Mouse (Mus musculus): Measurements from ENCODE around the gene Vmn1r176.
"Not testable (repeated sequence)": the region's sequence is repeated elsewhere in the genome, so short reads cannot be mapped to it uniquely, and the experiment has no call there.

Gene Vmn1r176

DNA sequence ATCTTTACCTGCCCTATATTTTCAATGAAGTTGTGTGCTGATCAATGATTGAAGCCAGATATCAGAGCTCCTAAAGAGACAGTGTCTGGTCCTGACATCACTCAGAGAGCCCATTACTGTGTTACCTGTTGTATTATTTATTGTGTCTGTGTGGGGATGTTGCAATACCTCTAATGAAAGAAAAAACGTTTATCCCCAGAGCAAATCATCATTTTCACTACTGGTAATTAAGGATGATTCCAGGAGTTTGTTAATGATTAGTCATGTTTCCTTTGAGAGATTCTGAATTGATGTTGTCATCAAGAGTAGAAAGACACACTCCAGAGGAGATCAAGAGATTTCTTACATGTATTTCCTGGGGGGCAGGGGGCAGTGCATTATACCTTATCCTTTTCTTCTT, at the start of gene Vmn1r176:
TSS of gene Vmn1r176 (minus strand) at position 101 of the 400 bp plus-strand sequence.
- not testable (repeated sequence) for DNase-seq (ENCODE audit: extremely low spot score, low read depth, low spot score)

DNA sequence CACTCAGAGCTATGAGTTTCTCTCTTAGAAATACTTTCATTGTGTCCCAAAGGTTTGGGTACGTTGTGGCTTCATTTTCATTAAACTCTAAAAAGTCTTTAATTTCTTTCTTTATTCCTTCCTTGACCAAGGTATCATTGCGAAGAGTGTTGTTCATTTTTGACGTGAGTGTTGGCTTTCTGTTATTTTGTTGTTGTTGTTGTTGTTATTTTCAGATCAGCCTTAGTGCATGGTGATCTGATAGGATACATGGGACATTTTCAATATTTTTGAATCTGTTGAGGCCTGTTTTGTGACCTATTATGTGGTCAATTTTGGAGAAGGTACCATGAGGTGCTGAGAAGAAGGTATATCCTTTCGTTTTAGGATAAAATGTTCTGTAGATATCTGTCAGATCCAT, 39.7 kb upstream of the Vmn1r176 start:
- not testable (repeated sequence) for DNase-seq (ENCODE audit: extremely low spot score, low read depth, low spot score)

DNA sequence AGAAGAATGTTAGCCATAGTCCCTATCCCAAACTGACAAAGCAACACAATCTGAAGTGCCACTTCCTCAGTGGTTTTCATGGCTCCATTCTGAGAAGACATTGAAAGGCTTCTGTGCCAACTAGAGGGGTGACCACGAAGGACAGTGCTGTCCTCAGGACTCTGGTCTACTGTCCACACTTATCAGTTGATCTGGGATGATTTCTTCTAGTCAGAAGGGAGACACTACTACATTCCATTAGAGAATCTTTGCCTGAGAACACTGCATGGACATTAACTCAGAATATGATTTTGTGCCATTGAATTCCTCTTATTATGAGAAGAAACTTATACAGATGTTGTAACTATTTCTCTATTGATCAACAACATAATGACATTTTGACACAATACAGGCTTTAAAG, 29.2 kb upstream of the Vmn1r176 start, which contains the start of gene Vmn1r177:
TSS of gene Vmn1r177 (minus strand) at position 101 of the 400 bp plus-strand sequence.
- DNase-seq (ENCODE audit: extremely low spot score, low read depth, low spot score) = not testable (repeated sequence)

DNA sequence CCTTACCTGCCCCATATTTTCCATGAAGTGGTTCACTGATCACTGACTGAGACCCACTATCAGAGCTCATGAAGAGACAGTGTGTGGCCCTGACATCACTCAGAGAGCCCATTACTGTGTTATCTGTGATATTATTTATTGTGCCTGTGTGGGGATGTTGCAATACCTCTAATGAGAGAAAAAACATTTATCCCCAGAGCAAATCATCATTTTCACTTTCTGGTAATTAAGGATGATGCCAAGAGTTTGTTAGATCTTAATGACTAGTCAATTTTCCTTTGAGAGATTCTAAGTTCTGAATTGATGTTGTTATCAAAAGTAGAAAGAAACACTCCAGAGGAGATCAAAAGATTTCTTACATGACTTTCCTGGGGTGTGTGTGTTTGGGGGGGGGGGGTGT, 26.6 kb downstream of the Vmn1r176 start, which contains the start of gene Vmn1r175:
TSS of gene Vmn1r175 (minus strand) at position 101 of the 400 bp plus-strand sequence.
- not testable (repeated sequence) for DNase-seq (ENCODE audit: extremely low spot score, low read depth, low spot score)

DNA sequence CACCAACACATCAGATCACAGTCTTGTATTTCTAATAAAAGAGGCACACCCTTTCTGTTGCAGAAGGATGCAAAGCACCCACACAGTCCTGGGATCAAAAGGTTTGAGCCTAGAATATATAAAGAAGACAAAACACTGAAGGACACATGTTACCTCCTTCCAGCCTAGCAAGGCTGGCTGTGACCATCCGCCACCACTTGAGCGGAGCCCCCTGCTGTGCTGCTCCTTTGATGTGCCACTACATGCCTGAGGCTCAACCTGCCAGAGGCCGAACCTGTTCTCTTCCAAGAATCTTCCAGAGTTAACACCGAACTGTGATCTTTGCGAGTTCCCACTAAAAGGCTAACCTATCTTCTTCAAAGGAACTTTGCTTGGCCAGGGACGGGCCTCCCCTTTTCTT, 52.6 kb downstream of the Vmn1r176 start:
- DNase-seq (ENCODE audit: extremely low spot score, low read depth, low spot score) = no peak

Measured in hindlimb bud, embryonic 11.5 days (tissue).